ENCODE assay signal across 15 mouse cellular contexts in the genomic region with DNA sequence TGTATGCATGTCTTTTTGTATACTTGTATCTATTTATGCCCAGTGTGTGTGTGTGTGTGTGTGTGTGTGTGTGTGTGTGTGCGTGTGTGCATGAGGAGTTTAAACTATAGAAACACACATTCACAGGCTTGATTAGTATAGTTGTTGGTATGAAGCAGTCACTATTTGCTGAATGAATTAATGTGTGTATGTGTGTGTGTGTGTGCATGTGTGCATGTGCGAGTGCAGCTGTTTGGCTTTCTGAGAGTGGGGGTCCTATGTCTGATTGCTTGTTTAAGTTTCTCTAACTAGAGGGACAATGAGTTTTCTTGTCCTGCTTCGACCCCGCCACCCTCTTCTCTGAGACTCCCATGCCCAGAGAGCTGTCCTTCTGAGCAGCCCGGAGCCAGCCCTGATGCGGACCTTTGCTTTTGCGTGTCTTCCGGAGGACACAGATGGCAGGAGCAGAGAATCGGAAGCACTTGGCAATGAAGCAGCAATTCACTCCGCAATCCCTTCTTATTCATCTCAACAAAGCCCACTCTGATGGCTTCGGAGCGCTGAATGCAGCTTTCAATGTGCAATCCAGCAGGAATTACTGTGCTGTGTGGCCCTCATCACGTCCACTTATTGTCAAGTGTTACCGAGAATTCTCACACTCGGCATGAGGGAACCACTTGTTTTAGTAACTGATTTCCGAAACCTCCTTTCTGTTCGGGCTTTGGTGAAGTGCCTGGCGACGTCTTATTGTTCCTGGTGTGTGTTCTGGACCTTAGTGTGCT.
DNase-seq lines count a peak whose midpoint lies in the region; ATAC-seq lines count a peak whose summit lies in the region.
"Had no signal": no experiment of that assay in that cellular context is flagged by ENCODE, and none has a peak within 500 bp of the region (broad histone marks: within the 10 kb centered on the region; RNA-seq: fewer than 3 reads in every experiment).

No protein-coding gene starts in this region.

- no peak overlapping the region for H3K4me2 ChIP-seq in hindbrain, embryonic 14.5 days (replicated peaks)
- H3K4me2 ChIP-seq in neural tube, embryonic 15.5 days: peak overlapping the region; percentile 34
- H3K4me2 ChIP-seq: liver, embryonic 15.5 days; stomach, embryonic 15.5 days had no signal

- H3K36me3 ChIP-seq in hindbrain, embryonic 10.5 days: no peaks in the 10 kb centered on the region
- H3K36me3 ChIP-seq in hindbrain, embryonic 14.5 days (replicated peaks; ENCODE audit: control insufficient read depth, insufficient read depth): no peaks in the 10 kb centered on the region
- H3K36me3 ChIP-seq in neural tube, embryonic 15.5 days: no peaks in the 10 kb centered on the region
- H3K36me3 ChIP-seq: liver, embryonic 15.5 days; stomach, embryonic 15.5 days had no signal

- H3K4me1 ChIP-seq in hindbrain, embryonic 10.5 days (replicated peaks): no peaks in the 10 kb centered on the region
- no peaks in the 10 kb centered on the region for H3K4me1 ChIP-seq in hindbrain, embryonic 14.5 days (replicated peaks; ENCODE audit: control insufficient read depth, insufficient read depth, low read length)
- H3K4me1 ChIP-seq in neural tube, embryonic 15.5 days: no peaks in the 10 kb centered on the region
- H3K4me1 ChIP-seq: liver, embryonic 15.5 days; stomach, embryonic 15.5 days had no signal

- H3K9ac ChIP-seq in hindbrain, embryonic 14.5 days: no peak overlapping the region
- no peak overlapping the region for H3K9ac ChIP-seq in neural tube, embryonic 15.5 days (replicated peaks)
- H3K9ac ChIP-seq: liver, embryonic 15.5 days; stomach, embryonic 15.5 days had no signal

- no peaks in the 10 kb centered on the region for H3K27me3 ChIP-seq in hindbrain, embryonic 10.5 days (ENCODE audit: insufficient read depth, poor library complexity, severe bottlenecking)
- H3K27me3 ChIP-seq in hindbrain, embryonic 14.5 days (ENCODE audit: control insufficient read depth, insufficient read depth, low read length): peaks cover 29% of the 10 kb centered on the region
- H3K27me3 ChIP-seq in neural tube, embryonic 15.5 days (replicated peaks): peaks cover 54% of the 10 kb centered on the region
- H3K27me3 ChIP-seq: liver, embryonic 15.5 days; Patski; stomach, embryonic 15.5 days had no signal

- no peaks in the 10 kb centered on the region for H3K9me3 ChIP-seq in hindbrain, embryonic 10.5 days
- H3K9me3 ChIP-seq in hindbrain, embryonic 14.5 days (ENCODE audit: control insufficient read depth, low read length): no peaks in the 10 kb centered on the region
- H3K9me3 ChIP-seq in neural tube, embryonic 15.5 days (replicated peaks): no peaks in the 10 kb centered on the region
- H3K9me3 ChIP-seq: liver, embryonic 15.5 days; stomach, embryonic 15.5 days had no signal

- no peak for DNase-seq in hindbrain, embryonic 10.5 days (ENCODE audit: low spot score)
- DNase-seq in hindbrain, embryonic 14.5 days (ENCODE audit: low spot score): no peak
- DNase-seq in right cerebral cortex, postnatal 10 days (ENCODE audit: low spot score in 2 of 2): peak; percentile 63 to 79
- DNase-seq in right cerebral cortex, postnatal 14 days: no peak
- peak; percentile 43 for DNase-seq in layer of hippocampus, adult 9-11 months
- no peak for DNase-seq in cerebellum, adult 8-10 months
- no peak for DNase-seq in thymus, postnatal 36 days
- DNase-seq: adrenal gland, postnatal 36 days; cerebellum, postnatal 36 days had no signal

- 82% methylated on average over 19 of the region's 19 CpGs for WGBS in hindbrain, embryonic 10.5 days
- whole genome bisulfite sequencing in hindbrain, embryonic 14.5 days: 62% methylated on average over 19 of the region's 19 CpGs
- WGBS in neural tube, embryonic 15.5 days: 52% methylated on average over 19 of the region's 19 CpGs

- H3K27ac ChIP-seq in hindbrain, embryonic 10.5 days: peak overlapping the region; percentile 23; the same call in 1 of the 2 replicates
- H3K27ac ChIP-seq in hindbrain, embryonic 14.5 days: no peak overlapping the region
- no peak overlapping the region for H3K27ac ChIP-seq in neural tube, embryonic 15.5 days (replicated peaks)
- H3K27ac ChIP-seq: liver, embryonic 15.5 days; stomach, embryonic 15.5 days had no signal

- ATAC-seq in hindbrain, embryonic 14.5 days (ENCODE audit: low FRiP score): no peak
- ATAC-seq in neural tube, embryonic 15.5 days (ENCODE audit: low FRiP score): no peak
- ATAC-seq: inflammation-experienced regulatory T-cells, adult 6 months; Patski had no signal

- no peak overlapping the region for H3K4me3 ChIP-seq in hindbrain, embryonic 10.5 days
- no peak overlapping the region for H3K4me3 ChIP-seq in hindbrain, embryonic 14.5 days (replicated peaks; ENCODE audit: low read length)
- H3K4me3 ChIP-seq in neural tube, embryonic 15.5 days (replicated peaks): no peak overlapping the region
- H3K4me3 ChIP-seq: liver, embryonic 15.5 days; myocyte; stomach, embryonic 15.5 days had no signal

Comparison
In these comparisons a context has a peak if more than half of its experiments do, and no peak if none do; other contexts are left out.
1. DNase-seq: peak in right cerebral cortex, postnatal 10 days (2 of 2) and layer of hippocampus, adult 9-11 months (single experiment); none in hindbrain, embryonic 10.5 days (single experiment), hindbrain, embryonic 14.5 days (single experiment), right cerebral cortex, postnatal 14 days (single experiment), cerebellum, adult 8-10 months (single experiment) and thymus, postnatal 36 days (0 of 2).